Mouse (Mus musculus): ENCODE results near the gene Creld2.

GRCm38 (mm10) chr15:88867368-88868023, 48.0 kb downstream of the Creld2 start:
- TF ChIP-seq POLR2A (IDR thresholded peaks at IDR 0.05; ENCODE audit: borderline replicate concordance, extremely low read depth, low read depth, low read length) (no peak), CTCF (IDR thresholded peaks at IDR 0.05; ENCODE audit: insufficient read depth, low read length) (no peak)
